Mouse (Mus musculus) gastrocnemius, postnatal 10 days (tissue): ENCODE measurements around the gene Mdm1. TPM values are rescaled to one million over a fixed set of nuclear protein-coding genes. Genes with fewer than 3 reads are reported as not detected.
"Not testable (repeated sequence)": the region's sequence is repeated elsewhere in the genome, so short reads cannot be mapped to it uniquely, and the experiment has no call there.

ENCODE experiments used
- DNase-seq: peaks from one replicate; pipeline ENCODE4 v3.0.0; 2021; ENCODE audit warnings: mixed read lengths
- total RNA-seq, 2 experiments: library from RNA; stranded (reverse); gene quantifications; 2 replicates each; pipeline ENCODE4 v1.2.3; 2021

Mdm1 gene
- total RNA-seq, 2 experiments from 2014 or later = 3.3 to 5.4 TPM

- DNase-seq = no peak
Measured at GRCm38 (mm10) chr10:118122441-118123162, 19.0 kb upstream of the Mdm1 start.

GRCm38 (mm10) chr10:118125236-118125635 lies 16.4 kb upstream of the Mdm1 start:
- DNase-seq = no peak

- no peak for DNase-seq
Measured at GRCm38 (mm10) chr10:118125776-118126445, 15.7 kb upstream of the Mdm1 start.

GRCm38 (mm10) chr10:118129001-118129682 lies 12.5 kb upstream of the Mdm1 start:
- DNase-seq = no peak

- no peak for DNase-seq
Measured at GRCm38 (mm10) chr10:118130016-118130415, 11.6 kb upstream of the Mdm1 start.

- no peak for DNase-seq
Measured at GRCm38 (mm10) chr10:118132993-118133392, 8.6 kb upstream of the Mdm1 start.

- DNase-seq = no peak
Measured at GRCm38 (mm10) chr10:118138508-118138907, 3.1 kb upstream of the Mdm1 start.

GRCm38 (mm10) chr10:118139837-118140570 lies 1.6 kb upstream of the Mdm1 start:
- DNase-seq = no peak

GRCm38 (mm10) chr10:118141884-118142801 lies 532 bp downstream of the Mdm1 start:
- DNase-seq = no peak

- no peak for DNase-seq
Measured at GRCm38 (mm10) chr10:118149381-118149780, 7.8 kb downstream of the Mdm1 start.

GRCm38 (mm10) chr10:118150866-118151265 lies 9.3 kb downstream of the Mdm1 start:
- no peak for DNase-seq

- DNase-seq = no peak
Measured at GRCm38 (mm10) chr10:118155932-118156331, 14.3 kb downstream of the Mdm1 start.

- no peak for DNase-seq
Measured at GRCm38 (mm10) chr10:118161131-118161530, 19.5 kb downstream of the Mdm1 start.

- DNase-seq = no peak
Measured at GRCm38 (mm10) chr10:118169212-118169611, 27.6 kb downstream of the Mdm1 start.

- DNase-seq = no peak
Measured at GRCm38 (mm10) chr10:118172416-118172815, 30.8 kb downstream of the Mdm1 start.

GRCm38 (mm10) chr10:118172876-118173275 lies 31.3 kb downstream of the Mdm1 start:
- DNase-seq = no peak

GRCm38 (mm10) chr10:118175542-118175941 lies 33.9 kb downstream of the Mdm1 start:
- DNase-seq = not testable (repeated sequence)

GRCm38 (mm10) chr10:118178735-118179151 lies 37.1 kb downstream of the Mdm1 start:
- DNase-seq = no peak

GRCm38 (mm10) chr10:118179265-118179664 lies 37.7 kb downstream of the Mdm1 start:
- no peak for DNase-seq

GRCm38 (mm10) chr10:118195150-118195549 lies 53.5 kb downstream of the Mdm1 start:
- DNase-seq = not testable (repeated sequence)

- DNase-seq = no peak
Measured at GRCm38 (mm10) chr10:118204642-118205041, 63.0 kb downstream of the Mdm1 start, which contains the start of gene Il22. TSS of gene Il22 (plus strand) at chr10:118204942.
